In genomic region chr5:107959624-107960300, GRCm38 (mm10) we compare ENCODE assay signal across 19 mouse cellular contexts. TPM values are rescaled to one million over a fixed set of nuclear protein-coding genes. Genes with fewer than 3 reads are reported as not detected.
DNase-seq lines count a peak whose midpoint lies in the region; ATAC-seq and TF ChIP-seq lines count a peak whose summit lies in the region.
"Had no signal": no experiment of that assay in that cellular context is flagged by ENCODE, and none has a peak within 500 bp of the region (broad histone marks: within the 10 kb centered on the region; RNA-seq: fewer than 3 reads in every experiment).

No protein-coding gene starts in this region.

- no peaks in the 10 kb centered on the region for H3K36me3 ChIP-seq in stomach, embryonic 15.5 days
- no peaks in the 10 kb centered on the region for H3K36me3 ChIP-seq in stomach, postnatal 0 days (ENCODE audit: control insufficient read depth, insufficient read depth, low read length)
- no peaks in the 10 kb centered on the region for H3K36me3 ChIP-seq in liver, embryonic 13.5 days
- H3K36me3 ChIP-seq: embryonic facial prominence, embryonic 15.5 days; heart, embryonic 12.5 days; limb, embryonic 10.5 days; neural tube, embryonic 13.5 days had no signal

- H3K27me3 ChIP-seq in stomach, embryonic 15.5 days (replicated peaks): no peaks in the 10 kb centered on the region
- H3K27me3 ChIP-seq in stomach, postnatal 0 days (ENCODE audit: control insufficient read depth, insufficient read depth, low read length): no peaks in the 10 kb centered on the region
- no peaks in the 10 kb centered on the region for H3K27me3 ChIP-seq in liver, embryonic 13.5 days
- H3K27me3 ChIP-seq: embryonic facial prominence, embryonic 15.5 days; heart, embryonic 12.5 days; neural tube, embryonic 13.5 days had no signal

- no peak for TF ChIP-seq CTCF in stomach, postnatal 0 days (IDR thresholded peaks at IDR 0.05; ENCODE audit: low read depth)

- no peak overlapping the region for H3K4me3 ChIP-seq in stomach, embryonic 15.5 days (replicated peaks)
- no peak overlapping the region for H3K4me3 ChIP-seq in stomach, postnatal 0 days (ENCODE audit: low read depth, low read length)
- no peak overlapping the region for H3K4me3 ChIP-seq in liver, embryonic 13.5 days (replicated peaks)
- H3K4me3 ChIP-seq: embryonic facial prominence, embryonic 15.5 days; limb, embryonic 10.5 days; neural tube, embryonic 13.5 days had no signal

- H3K4me2 ChIP-seq in stomach, embryonic 15.5 days: no peak overlapping the region
- H3K4me2 ChIP-seq in stomach, postnatal 0 days (replicated peaks; ENCODE audit: low read depth): no peak overlapping the region
- H3K4me2 ChIP-seq in liver, embryonic 13.5 days: peak overlapping the region; percentile 70
- H3K4me2 ChIP-seq: embryonic facial prominence, embryonic 15.5 days; neural tube, embryonic 13.5 days had no signal

- no peaks in the 10 kb centered on the region for H3K9me3 ChIP-seq in stomach, embryonic 15.5 days
- H3K9me3 ChIP-seq in stomach, postnatal 0 days (ENCODE audit: control insufficient read depth, low read length): no peaks in the 10 kb centered on the region
- no peaks in the 10 kb centered on the region for H3K9me3 ChIP-seq in liver, embryonic 13.5 days (replicated peaks)
- H3K9me3 ChIP-seq: embryonic facial prominence, embryonic 15.5 days; heart, embryonic 12.5 days; limb, embryonic 10.5 days; neural tube, embryonic 13.5 days had no signal

- H3K27ac ChIP-seq in stomach, embryonic 15.5 days: no peak overlapping the region
- H3K27ac ChIP-seq in stomach, postnatal 0 days (replicated peaks): no peak overlapping the region
- peak overlapping the region; percentile 87 for H3K27ac ChIP-seq in liver, embryonic 13.5 days
- H3K27ac ChIP-seq: embryonic facial prominence, embryonic 15.5 days; limb, embryonic 10.5 days; neural tube, embryonic 13.5 days had no signal

- DNase-seq in cerebellum, adult 11-12 months: peak; percentile 56
- DNase-seq in stomach, postnatal 0 days (ENCODE audit: low spot score): no peak
- DNase-seq in liver, embryonic 13.5 days: peak; percentile 76
- DNase-seq in frontal cortex, postnatal 10 days (ENCODE audit: low spot score in 2 of 2): no peak
- no peak for DNase-seq in frontal cortex, postnatal 36 days (ENCODE audit: low spot score in 2 of 2)
- DNase-seq in ovary, adult 18-20 months (ENCODE audit: low spot score): no peak
- DNase-seq: adrenal gland, adult 8-10 months; heart, postnatal 36 days; kidney, adult 2 months; kidney, postnatal 4 days; lung, embryonic 14.5 days; right cerebral cortex, postnatal 4 days had no signal

- TF ChIP-seq EP300 in stomach, postnatal 0 days (optimal IDR thresholded peaks at IDR 0.05): no peak

- no peak overlapping the region for H3K9ac ChIP-seq in stomach, embryonic 15.5 days
- H3K9ac ChIP-seq in stomach, postnatal 0 days (ENCODE audit: low read length): no peak overlapping the region
- peak overlapping the region; percentile 55 for H3K9ac ChIP-seq in liver, embryonic 13.5 days
- H3K9ac ChIP-seq: embryonic facial prominence, embryonic 15.5 days; lung, embryonic 14.5 days; neural tube, embryonic 13.5 days had no signal

- H3K4me1 ChIP-seq in stomach, embryonic 15.5 days: 0 out of 2 replicates have a peak, but pooled peaks cover 4% of the 10 kb centered on the region
- no peaks in the 10 kb centered on the region; the same call in 1 of the 2 replicates for H3K4me1 ChIP-seq in stomach, postnatal 0 days (replicated peaks; ENCODE audit: control insufficient read depth, insufficient read depth)
- H3K4me1 ChIP-seq in liver, embryonic 13.5 days (replicated peaks): peaks cover 52% of the 10 kb centered on the region
- H3K4me1 ChIP-seq: limb, embryonic 10.5 days had no signal

- no peak; the same call in 1 of the 2 replicates for ATAC-seq in cerebellum, adult (ENCODE audit: insufficient number of reproducible peaks, low FRiP score, low TSS enrichment)
- peak; percentile 81 for ATAC-seq in stomach, embryonic 15.5 days (ENCODE audit: insufficient read depth, low FRiP score, low read depth)
- ATAC-seq in stomach, postnatal 0 days (ENCODE audit: low FRiP score, low TSS enrichment): no peak
- ATAC-seq in liver, embryonic 13.5 days (ENCODE audit: low read depth): peak; percentile 93
- ATAC-seq: forebrain, embryonic 14.5 days had no signal

- 79% methylated on average over 8 of the region's 8 CpGs for WGBS in stomach, embryonic 15.5 days
- 84% methylated on average over 8 of the region's 8 CpGs for WGBS in stomach, postnatal 0 days
- WGBS in liver, embryonic 13.5 days (ENCODE audit: insufficient replicate concordance): 32% methylated on average over 8 of the region's 8 CpGs

RNA-seq across cellular contexts. Expression of gene Fam69a, which starts 27.1 kb away (rescaled TPM):
- 24.1 and 28.7 TPM in 2 replicates for polyA plus RNA-seq in stomach, embryonic 15.5 days (2015; fragmentation: Nextera tagmentation; extraction: Ambion mirVana)
- 15.5 and 16.3 TPM in 2 replicates for polyA plus RNA-seq in stomach, postnatal 0 days (2015; fragmentation: Nextera tagmentation; extraction: Ambion mirVana)
- 11.3 and 11.6 TPM in 2 replicates for polyA plus RNA-seq in liver, embryonic 13.5 days (2015; fragmentation: Nextera tagmentation; extraction: Ambion mirVana)

RNA-seq across cellular contexts. Expression of gene Rpl5, which starts 59.5 kb away (rescaled TPM):
- polyA plus RNA-seq in stomach, embryonic 15.5 days (2015; fragmentation: Nextera tagmentation; extraction: Ambion mirVana): 73.7 and 75.9 TPM in 2 replicates
- 35.7 and 36.1 TPM in 2 replicates for polyA plus RNA-seq in stomach, postnatal 0 days (2015; fragmentation: Nextera tagmentation; extraction: Ambion mirVana)
- 48.8 and 51.9 TPM in 2 replicates for polyA plus RNA-seq in liver, embryonic 13.5 days (2015; fragmentation: Nextera tagmentation; extraction: Ambion mirVana)

Comparison
In these comparisons a context has a peak if more than half of its experiments do, and no peak if none do; other contexts are left out.
1. ATAC-seq: peak in stomach, embryonic 15.5 days (single experiment) and liver, embryonic 13.5 days (single experiment); none in cerebellum, adult (single experiment) and stomach, postnatal 0 days (single experiment).
2. DNase-seq: peak in cerebellum, adult 11-12 months (single experiment) and liver, embryonic 13.5 days (single experiment); none in stomach, postnatal 0 days (single experiment), frontal cortex, postnatal 10 days (0 of 2), frontal cortex, postnatal 36 days (0 of 2) and ovary, adult 18-20 months (single experiment).